Mouse (Mus musculus): ENCODE measurements around the gene Zcwpw1. TPM values are rescaled to one million over a fixed set of nuclear protein-coding genes. Genes with fewer than 3 reads are reported as not detected.

Zcwpw1 gene
- polyA plus RNA-seq, 1 experiment = 12.4 TPM

- 81% methylated on average over 3 of the region's 3 CpGs for WGBS
Measured at GRCm38 (mm10) chr5:137796606-137797005, 9.0 kb downstream of the Zcwpw1 start.

GRCm38 (mm10) chr5:137800917-137801316 is 13.3 kb downstream of the Zcwpw1 start:
- WGBS = 85% methylated on average over 3 of the region's 3 CpGs

More at GRCm38 (mm10) chr5:137796606-137797005, 9.0 kb downstream of the Zcwpw1 start:
- TF ChIP-seq CTCF (IDR thresholded peaks at IDR 0.05; ENCODE audit: borderline replicate concordance, insufficient read depth, low read depth, low read length) (no peak), POLR2A (IDR thresholded peaks at IDR 0.05; ENCODE audit: borderline replicate concordance, insufficient read depth, low read length) (no peak)
- Histone ChIP-seq H3K4me1 (ENCODE audit: control insufficient read depth, insufficient read depth, low read length) (no peaks in the 10 kb centered on the region), H3K4me3 (replicated peaks; ENCODE audit: insufficient read depth, low read depth, low read length) (no peak overlapping the region), H3K27ac (ENCODE audit: insufficient read depth, low read length) (no peak overlapping the region), H3K27me3 (ENCODE audit: control insufficient read depth, insufficient read depth, low read length) (no peaks in the 10 kb centered on the region)
- no peak for DNase-seq

GRCm38 (mm10) chr5:137806158-137806557 is 18.6 kb downstream of the Zcwpw1 start:
- TF ChIP-seq POLR2A (IDR thresholded peaks at IDR 0.05; ENCODE audit: borderline replicate concordance, insufficient read depth, low read length) (no peak), CTCF (IDR thresholded peaks at IDR 0.05; ENCODE audit: borderline replicate concordance, insufficient read depth, low read depth, low read length) (no peak)
- no peaks in the 10 kb centered on the region for H3K27me3 ChIP-seq (ENCODE audit: control insufficient read depth, insufficient read depth, low read length)
- 81% methylated on average over 1 of the region's 1 CpGs for WGBS
- H3K4me1 ChIP-seq (ENCODE audit: control insufficient read depth, insufficient read depth, low read length) = no peaks in the 10 kb centered on the region
- H3K4me3 ChIP-seq (replicated peaks; ENCODE audit: insufficient read depth, low read depth, low read length) = no peak overlapping the region
- DNase-seq = no peak
- H3K27ac ChIP-seq (ENCODE audit: insufficient read depth, low read length) = no peak overlapping the region

More at GRCm38 (mm10) chr5:137800917-137801316, 13.3 kb downstream of the Zcwpw1 start:
- TF ChIP-seq CTCF (IDR thresholded peaks at IDR 0.05; ENCODE audit: borderline replicate concordance, insufficient read depth, low read depth, low read length) = no peak
- TF ChIP-seq POLR2A (IDR thresholded peaks at IDR 0.05; ENCODE audit: borderline replicate concordance, insufficient read depth, low read length) = no peak
- Histone ChIP-seq H3K4me1 (ENCODE audit: control insufficient read depth, insufficient read depth, low read length) (no peaks in the 10 kb centered on the region), H3K4me3 (replicated peaks; ENCODE audit: insufficient read depth, low read depth, low read length) (no peak overlapping the region), H3K27me3 (ENCODE audit: control insufficient read depth, insufficient read depth, low read length) (no peaks in the 10 kb centered on the region), H3K27ac (ENCODE audit: insufficient read depth, low read length) (no peak overlapping the region)
- DNase-seq = no peak

GRCm38 (mm10) chr5:137808316-137808715 is 20.7 kb downstream of the Zcwpw1 start:
- H3K4me1 ChIP-seq (ENCODE audit: control insufficient read depth, insufficient read depth, low read length) = no peaks in the 10 kb centered on the region
- DNase-seq = no peak
- no peaks in the 10 kb centered on the region for H3K27me3 ChIP-seq (ENCODE audit: control insufficient read depth, insufficient read depth, low read length)
- 89% methylated on average over 5 of the region's 5 CpGs for WGBS
- TF ChIP-seq CTCF (IDR thresholded peaks at IDR 0.05; ENCODE audit: borderline replicate concordance, insufficient read depth, low read depth, low read length) = no peak
- TF ChIP-seq POLR2A (IDR thresholded peaks at IDR 0.05; ENCODE audit: borderline replicate concordance, insufficient read depth, low read length) = no peak
- no peak overlapping the region for H3K4me3 ChIP-seq (replicated peaks; ENCODE audit: insufficient read depth, low read depth, low read length)
- H3K27ac ChIP-seq (ENCODE audit: insufficient read depth, low read length) = no peak overlapping the region

GRCm38 (mm10) chr5:137817466-137818222 is 30.0 kb downstream of the Zcwpw1 start:
- 61% methylated on average over 4 of the region's 4 CpGs for WGBS
- H3K27me3 ChIP-seq (ENCODE audit: control insufficient read depth, insufficient read depth, low read length) = no peaks in the 10 kb centered on the region
- DNase-seq = no peak
- H3K4me1 ChIP-seq (ENCODE audit: control insufficient read depth, insufficient read depth, low read length) = no peaks in the 10 kb centered on the region
- no peak overlapping the region for H3K27ac ChIP-seq (ENCODE audit: insufficient read depth, low read length)
- no peak overlapping the region for H3K4me3 ChIP-seq (replicated peaks; ENCODE audit: insufficient read depth, low read depth, low read length)
- TF ChIP-seq CTCF (IDR thresholded peaks at IDR 0.05; ENCODE audit: borderline replicate concordance, insufficient read depth, low read depth, low read length) = no peak
- no peak for TF ChIP-seq POLR2A (IDR thresholded peaks at IDR 0.05; ENCODE audit: borderline replicate concordance, insufficient read depth, low read length)

- Histone ChIP-seq H3K27ac (ENCODE audit: insufficient read depth, low read length) (no peak overlapping the region), H3K4me3 (replicated peaks; ENCODE audit: insufficient read depth, low read depth, low read length) (no peak overlapping the region), H3K4me1 (ENCODE audit: control insufficient read depth, insufficient read depth, low read length) (no peaks in the 10 kb centered on the region), H3K27me3 (ENCODE audit: control insufficient read depth, insufficient read depth, low read length) (no peaks in the 10 kb centered on the region)
- DNase-seq = no peak
- TF ChIP-seq POLR2A (IDR thresholded peaks at IDR 0.05; ENCODE audit: borderline replicate concordance, insufficient read depth, low read length) (no peak), CTCF (IDR thresholded peaks at IDR 0.05; ENCODE audit: borderline replicate concordance, insufficient read depth, low read depth, low read length) (no peak)
- 39% methylated on average over 4 of the region's 4 CpGs for WGBS
Measured at GRCm38 (mm10) chr5:137822126-137822525, 34.5 kb downstream of the Zcwpw1 start.

GRCm38 (mm10) chr5:137822602-137823001 is 35.0 kb downstream of the Zcwpw1 start:
- DNase-seq = peak; percentile 6 to 18
- Histone ChIP-seq H3K27me3 (ENCODE audit: control insufficient read depth, insufficient read depth, low read length) (no peaks in the 10 kb centered on the region), H3K4me3 (replicated peaks; ENCODE audit: insufficient read depth, low read depth, low read length) (no peak overlapping the region), H3K27ac (ENCODE audit: insufficient read depth, low read length) (no peak overlapping the region), H3K4me1 (ENCODE audit: control insufficient read depth, insufficient read depth, low read length) (no peaks in the 10 kb centered on the region)
- no peak for TF ChIP-seq POLR2A (IDR thresholded peaks at IDR 0.05; ENCODE audit: borderline replicate concordance, insufficient read depth, low read length)
- TF ChIP-seq CTCF (IDR thresholded peaks at IDR 0.05; ENCODE audit: borderline replicate concordance, insufficient read depth, low read depth, low read length) = no peak
- WGBS = 75% methylated on average over 1 of the region's 1 CpGs

- no peak for TF ChIP-seq POLR2A (IDR thresholded peaks at IDR 0.05; ENCODE audit: borderline replicate concordance, insufficient read depth, low read length)
- no peak for TF ChIP-seq CTCF (IDR thresholded peaks at IDR 0.05; ENCODE audit: borderline replicate concordance, insufficient read depth, low read depth, low read length)
- 91% methylated on average over 6 of the region's 6 CpGs for WGBS
- no peak for DNase-seq
- H3K4me3 ChIP-seq (replicated peaks; ENCODE audit: insufficient read depth, low read depth, low read length) = no peak overlapping the region
- H3K4me1 ChIP-seq (ENCODE audit: control insufficient read depth, insufficient read depth, low read length) = no peaks in the 10 kb centered on the region
- H3K27ac ChIP-seq (ENCODE audit: insufficient read depth, low read length) = no peak overlapping the region
- no peaks in the 10 kb centered on the region for H3K27me3 ChIP-seq (ENCODE audit: control insufficient read depth, insufficient read depth, low read length)
Measured at GRCm38 (mm10) chr5:137823455-137824045, 36.0 kb downstream of the Zcwpw1 start.

Data from cerebellum, adult 2 months (tissue).